In the genomic region with DNA sequence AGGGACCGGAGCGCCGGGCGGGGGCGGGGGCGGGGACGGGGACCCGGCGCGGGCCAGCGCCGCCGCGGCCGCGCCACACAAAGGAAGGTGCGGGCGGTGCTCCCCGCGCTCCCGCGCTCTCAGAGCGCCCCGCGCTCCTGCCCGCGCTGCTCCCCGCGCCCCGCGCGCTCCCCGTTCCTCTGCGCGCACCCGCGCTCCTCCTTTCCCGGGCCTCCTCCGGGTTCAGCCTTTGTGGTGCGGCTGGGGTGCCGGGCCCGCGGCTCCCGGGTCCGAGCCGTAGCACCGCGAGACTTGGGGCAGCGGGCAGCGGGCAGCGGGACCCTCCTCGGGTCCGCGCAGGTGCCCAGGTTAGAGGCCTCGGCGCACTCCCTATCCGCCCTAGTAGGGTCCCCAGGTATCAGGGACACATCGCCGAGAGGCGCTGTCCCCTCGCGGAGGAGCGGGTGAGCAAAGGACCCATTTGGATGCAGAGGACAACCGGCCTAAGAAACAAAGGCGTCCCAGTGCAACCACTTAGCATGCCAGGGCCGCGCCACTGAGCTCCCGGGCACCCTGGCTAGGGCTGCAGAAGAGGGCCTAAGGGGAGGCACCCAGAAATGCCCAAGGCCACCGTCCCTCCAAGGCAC, we compare ENCODE assay signal across 9 mouse cellular contexts. TPM values are rescaled to one million over a fixed set of nuclear protein-coding genes. Genes with fewer than 3 reads are reported as not detected.
DNase-seq lines count a peak whose midpoint lies in the region; ATAC-seq lines count a peak whose summit lies in the region.
"Had no signal": no experiment of that assay in that cellular context is flagged by ENCODE, and none has a peak within 500 bp of the region (broad histone marks: within the 10 kb centered on the region; RNA-seq: fewer than 3 reads in every experiment).

A gene (minus strand): TSS at position 281 of the 626 bp plus-strand sequence.

- H3K36me3 ChIP-seq in forebrain, embryonic 13.5 days (ENCODE audit: poor library complexity, severe bottlenecking), result peaks cover 19% of the 10 kb centered on the region
- no peaks in the 10 kb centered on the region for H3K36me3 ChIP-seq in intestine, embryonic 15.5 days
- no peaks in the 10 kb centered on the region for H3K36me3 ChIP-seq in midbrain, embryonic 16.5 days (ENCODE audit: control insufficient read depth, insufficient read depth, low read length)

- WGBS in forebrain, embryonic 13.5 days, result under 1% methylated on average over 57 of the region's 69 CpGs
- WGBS in intestine, embryonic 15.5 days, result under 1% methylated on average over 55 of the region's 69 CpGs
- WGBS in midbrain, embryonic 16.5 days, result under 1% methylated on average over 40 of the region's 69 CpGs

- peak within 1 kb of the TSS; percentile 76 for H3K4me2 ChIP-seq in forebrain, embryonic 13.5 days
- peak within 1 kb of the TSS; percentile 94 for H3K4me2 ChIP-seq in intestine, embryonic 15.5 days (replicated peaks)
- peak within 1 kb of the TSS; percentile 62 for H3K4me2 ChIP-seq in midbrain, embryonic 16.5 days (ENCODE audit: low read length)

- H3K27ac ChIP-seq in forebrain, embryonic 13.5 days, result peak within 1 kb of the TSS; percentile 97
- H3K27ac ChIP-seq in intestine, embryonic 15.5 days, result 0 out of 2 replicates have a peak within 1 kb of the TSS, but pooled peaks have one; percentile 40
- H3K27ac ChIP-seq in midbrain, embryonic 16.5 days (ENCODE audit: low read length), result peak within 1 kb of the TSS; percentile 95

- H3K9me3 ChIP-seq in forebrain, embryonic 13.5 days (replicated peaks), result no peaks in the 10 kb centered on the region
- no peaks in the 10 kb centered on the region for H3K9me3 ChIP-seq in intestine, embryonic 15.5 days
- no peaks in the 10 kb centered on the region for H3K9me3 ChIP-seq in midbrain, embryonic 16.5 days (replicated peaks; ENCODE audit: control insufficient read depth, low read length, poor library complexity, severe bottlenecking)

- peak; percentile 48 for DNase-seq in R1 (ENCODE audit: low read depth, low spot score)
- peak; percentile 71 for DNase-seq in brain, embryonic 18.5 days (ENCODE audit: low read depth, low spot score)
- DNase-seq in left cerebral cortex, postnatal 25 days (ENCODE audit: low spot score in 2 of 2), result peak; percentile 79 to 80
- peak; percentile 72 for DNase-seq in testis, postnatal 10 days (ENCODE audit: low spot score)

- intact Hi-C loops in left cerebral cortex, postnatal 25 days (cut with DNase I), result loop anchor here (1.0 to 5.0 kb wide), 3 partner anchors 37 to 172 kb away; no protein-coding TSS in a partner anchor

- peak; percentile 91 for ATAC-seq in forebrain, embryonic 13.5 days
- peak; percentile 77 for ATAC-seq in intestine, embryonic 15.5 days
- ATAC-seq in midbrain, embryonic 16.5 days, result peak; percentile 91
- no peak for ATAC-seq in erythroid progenitor cell, adult 5-6 weeks (replicated peaks; ENCODE audit: low FRiP score, poor library complexity, severe bottlenecking)

- H3K27me3 ChIP-seq in forebrain, embryonic 13.5 days, result no peaks in the 10 kb centered on the region
- no peaks in the 10 kb centered on the region for H3K27me3 ChIP-seq in intestine, embryonic 15.5 days (replicated peaks)
- no peaks in the 10 kb centered on the region for H3K27me3 ChIP-seq in midbrain, embryonic 16.5 days (ENCODE audit: control insufficient read depth, insufficient read depth, low read depth, low read length)

- peak within 1 kb of the TSS; percentile 94 for H3K9ac ChIP-seq in forebrain, embryonic 13.5 days
- H3K9ac ChIP-seq in intestine, embryonic 15.5 days, result peak within 1 kb of the TSS; percentile 72
- peak within 1 kb of the TSS; percentile 83 for H3K9ac ChIP-seq in midbrain, embryonic 16.5 days (ENCODE audit: low read depth, low read length)

- H3K4me3 ChIP-seq in forebrain, embryonic 13.5 days, result peak within 1 kb of the TSS; percentile 78
- peak within 1 kb of the TSS; percentile 74 for H3K4me3 ChIP-seq in intestine, embryonic 15.5 days (replicated peaks)
- peak within 1 kb of the TSS; percentile 62 for H3K4me3 ChIP-seq in midbrain, embryonic 16.5 days (ENCODE audit: low read depth, low read length)
- H3K4me3 ChIP-seq: erythroblast, embryonic 14.5 days had no signal

- peaks cover 40% of the 10 kb centered on the region for H3K4me1 ChIP-seq in forebrain, embryonic 13.5 days
- peaks cover 4% of the 10 kb centered on the region; the same call in 1 of the 2 replicates for H3K4me1 ChIP-seq in intestine, embryonic 15.5 days (replicated peaks)
- H3K4me1 ChIP-seq in midbrain, embryonic 16.5 days (ENCODE audit: control insufficient read depth, insufficient read depth, low read length), result peaks cover 27% of the 10 kb centered on the region

RNA-seq across cellular contexts. Expression of the gene that starts here (rescaled TPM):
- 46.4 and 55.0 TPM in 2 replicates for polyA plus RNA-seq in forebrain, embryonic 13.5 days (2015; fragmentation: Nextera tagmentation; extraction: Ambion mirVana)
- 3.4 and 3.8 TPM in 2 replicates for polyA plus RNA-seq in intestine, embryonic 15.5 days (2015; fragmentation: Nextera tagmentation; extraction: Ambion mirVana)
- total RNA-seq in left cerebral cortex, postnatal 25 days (2021), result 100 to 1,000 TPM; 219 to 226 TPM
- 88.2 and 90.2 TPM in 2 replicates for polyA plus RNA-seq in midbrain, embryonic 16.5 days (2015; fragmentation: Nextera tagmentation; extraction: Ambion mirVana)
- not detected in 2 replicates for total RNA-seq in erythroid progenitor cell, adult 5-6 weeks (2015; ENCODE audit: low replicate concordance)
- under 0.01 TPM in 1 of 2 replicates, not detected in the other for total RNA-seq in erythroid progenitor cell, adult 5-6 weeks (2017; ENCODE audit: low replicate concordance)
- polyA plus RNA-seq: erythroblast, embryonic 14.5 days had no signal

Comparison
In these comparisons a context has a peak if more than half of its experiments do, and no peak if none do; other contexts are left out.
1. RNA of the gene that starts here (total RNA-seq): 219 to 226 TPM in left cerebral cortex, postnatal 25 days; under 0.01 TPM in erythroid progenitor cell, adult 5-6 weeks; every median in the first group is over 100 times any median in the second.
2. H3K27ac ChIP-seq: peak in every context shown above with its lines; median percentile 97 in forebrain, embryonic 13.5 days; 95 in midbrain, embryonic 16.5 days; 40 in intestine, embryonic 15.5 days.
3. Peak in every context shown above with its lines, with median percentiles within 50 percentile points of each other: DNase-seq, H3K4me2 ChIP-seq, H3K4me3 ChIP-seq and H3K9ac ChIP-seq.